Mouse (Mus musculus) heart, adult 2 months (tissue): ENCODE results near the gene Mmp7. TPM values are rescaled to one million over a fixed set of nuclear protein-coding genes. Genes with fewer than 3 reads are reported as not detected.

ENCODE experiments used
- DNase-seq, 2 experiments: peaks; one replicate each; pipeline ENCODE4 v3.0.0; 2021
- H3K27ac ChIP-seq: fragments of 200-600 bp; 2 replicates; pipeline ENCODE4 v1.8.1; 2022
- H3K27me3 ChIP-seq: fragments of 200-500 bp; 2 replicates; pipeline ENCODE4 v1.6.1; 2012; ENCODE audit warnings: mild to moderate bottlenecking, low read length, inconsistent platforms, mixed read lengths; ENCODE audit not compliant: control insufficient read depth, insufficient read depth
- H3K36me3 ChIP-seq: fragments of 200-500 bp; 2 replicates; pipeline ENCODE4 v1.6.1; 2012; ENCODE audit warnings: low read length, inconsistent platforms; ENCODE audit not compliant: control insufficient read depth, insufficient read depth
- H3K4me1 ChIP-seq: fragments of 200-500 bp; 2 replicates; pipeline ENCODE4 v1.6.1; 2011; ENCODE audit warnings: low read length; ENCODE audit not compliant: control insufficient read depth, insufficient read depth
- H3K4me3 ChIP-seq: fragments of 200-600 bp; 2 replicates; pipeline ENCODE4 v1.8.1; 2022
- H3K79me2 ChIP-seq: fragments of 200-500 bp; replicated peaks from 2 replicates; pipeline ENCODE4 v1.6.1; 2012; ENCODE audit warnings: mild to moderate bottlenecking, inconsistent platforms, low read length, moderate library complexity, mixed read lengths; ENCODE audit not compliant: control insufficient read depth, insufficient read depth
- H3K9ac ChIP-seq: fragments of 200-500 bp; 2 replicates; pipeline ENCODE4 v1.6.1; 2012; ENCODE audit warnings: low read depth, mild to moderate bottlenecking, control low read depth, inconsistent platforms, low read length, mixed read lengths
- CTCF ChIP-seq: fragments of 200-600 bp; IDR thresholded peaks from 2 replicates; pipeline ENCODE4 v1.8.1; 2022; ENCODE audit warnings: antibody characterized with exemption, mild to moderate bottlenecking, moderate library complexity
- EP300 ChIP-seq: fragments of 200-500 bp; IDR thresholded peaks from 2 replicates; pipeline ENCODE4 v1.6.1; 2011; ENCODE audit warnings: low read depth, low read length, control low read depth; ENCODE audit not compliant: insufficient read depth
- POLR2A ChIP-seq: fragments of 200-500 bp; IDR thresholded peaks from 2 replicates; pipeline ENCODE4 v1.6.1; 2011; ENCODE audit warnings: mild to moderate bottlenecking, low read depth, low read length, control low read depth; ENCODE audit not compliant: insufficient read depth
- WGBS: fragments of 180-500 bp; shearing (Covaris S2); methylation state at CpG from one replicate; pipeline ENCODE4 v1.1.7; 2018; 5-methylcytosine and 5-hydroxymethylcytosine counted together
- intact Hi-C: fragments of 180-260 bp; cut with DNase I; formaldehyde crosslinking; loops from one replicate; pipeline ENCODE4 v1.15.1; 2025
- long read RNA-seq: library from polyadenylated mRNA; stranded (forward); transcript quantifications from one replicate; pipeline ENCODE4 v2.0.0, GENCODE M21; 2021
- polyA plus RNA-seq: library from polyadenylated mRNA; depleted of rRNA; stranded (reverse); fragments of >200 nt; gene quantifications from 2 replicates; pipeline ENCODE4 v1.2.3, GENCODE M21; 2012; rRNA removed
- total RNA-seq, 2 experiments: library from RNA; stranded (reverse); gene quantifications; 2 replicates each; pipeline ENCODE4 v1.2.3; 2021

Gene Mmp7
- total RNA-seq (not detected), polyA plus RNA-seq (not detected in 2 replicates)
- long read RNA-seq, result 0 reads

GRCm38 (mm10) chr9:7691790-7692189 is at the start of gene Mmp7:
Gene Mmp7 (plus strand): TSS chr9:7692090.
- Histone ChIP-seq H3K9ac (no peak within 1 kb of the TSS), H3K36me3 (no peaks in the 10 kb centered on the region), H3K27ac (no peak within 1 kb of the TSS), H3K27me3 (no peaks in the 10 kb centered on the region), H3K4me3 (no peak within 1 kb of the TSS), H3K79me2 (no peaks in the 10 kb centered on the region), H3K4me1 (no peaks in the 10 kb centered on the region)
- 67% methylated on average over 1 of the region's 1 CpGs for WGBS
- no peak for TF ChIP-seq CTCF
- no peak for TF ChIP-seq POLR2A
- no peak for TF ChIP-seq EP300
- DNase-seq, result no peak
- intact Hi-C loops, result no loop called here

- Histone ChIP-seq H3K27me3 (no peaks in the 10 kb centered on the region), H3K36me3 (no peaks in the 10 kb centered on the region), H3K4me1 (no peaks in the 10 kb centered on the region), H3K9ac (no peak overlapping the region), H3K27ac (no peak overlapping the region), H3K79me2 (no peaks in the 10 kb centered on the region), H3K4me3 (no peak overlapping the region)
- DNase-seq, result no peak
- intact Hi-C loops, result no loop called here
- no peak for TF ChIP-seq CTCF
- TF ChIP-seq EP300, result no peak
- TF ChIP-seq POLR2A, result no peak
- WGBS, result 83% methylated on average over 3 of the region's 3 CpGs
These were observed 44.0 kb upstream of the Mmp7 start for GRCm38 (mm10) chr9:7647901-7648300.

GRCm38 (mm10) chr9:7650397-7651180 is 41.3 kb upstream of the Mmp7 start:
- intact Hi-C loops, result no loop called here
- 56% methylated on average over 5 of the region's 5 CpGs for WGBS
- Histone ChIP-seq H3K4me1 (no peaks in the 10 kb centered on the region), H3K9ac (no peak overlapping the region), H3K27me3 (no peaks in the 10 kb centered on the region), H3K4me3 (no peak overlapping the region), H3K27ac (no peak overlapping the region), H3K36me3 (no peaks in the 10 kb centered on the region), H3K79me2 (no peaks in the 10 kb centered on the region)
- TF ChIP-seq EP300 (no peak), POLR2A (no peak), CTCF (no peak)
- no peak for DNase-seq

- no peak for DNase-seq
- H3K79me2 ChIP-seq, result no peaks in the 10 kb centered on the region
- intact Hi-C loops, result no loop called here
- no peaks in the 10 kb centered on the region for H3K4me1 ChIP-seq
- no peak overlapping the region for H3K4me3 ChIP-seq
- no peaks in the 10 kb centered on the region for H3K27me3 ChIP-seq
- TF ChIP-seq CTCF, result no peak
- no peak for TF ChIP-seq EP300
- TF ChIP-seq POLR2A, result no peak
- H3K9ac ChIP-seq, result no peak overlapping the region
- H3K36me3 ChIP-seq, result no peaks in the 10 kb centered on the region
- 51% methylated on average over 5 of the region's 5 CpGs for WGBS
- no peak overlapping the region for H3K27ac ChIP-seq
These were observed 39.4 kb upstream of the Mmp7 start for GRCm38 (mm10) chr9:7652351-7653085.

GRCm38 (mm10) chr9:7657946-7658345 is 33.9 kb upstream of the Mmp7 start:
- Histone ChIP-seq H3K36me3 (no peaks in the 10 kb centered on the region), H3K27me3 (no peaks in the 10 kb centered on the region), H3K4me3 (no peak overlapping the region), H3K27ac (no peak overlapping the region), H3K9ac (no peak overlapping the region), H3K4me1 (no peaks in the 10 kb centered on the region), H3K79me2 (no peaks in the 10 kb centered on the region)
- intact Hi-C loops, result no loop called here
- DNase-seq, result no peak
- TF ChIP-seq CTCF (no peak), EP300 (no peak), POLR2A (no peak)
- 66% methylated on average over 4 of the region's 4 CpGs for WGBS
